Mouse (Mus musculus) heart, postnatal 36 days (tissue): ENCODE measurements around the gene Slc27a1. TPM values are rescaled to one million over a fixed set of nuclear protein-coding genes. Genes with fewer than 3 reads are reported as not detected.
"Not testable (repeated sequence)": the region's sequence is repeated elsewhere in the genome, so short reads cannot be mapped to it uniquely, and the experiment has no call there.

ENCODE experiments used
- DNase-seq, 2 experiments: peaks; one replicate each; pipeline ENCODE4 v3.0.0; 2021 to 2022
- intact Hi-C: fragments of 180-260 bp; cut with DNase I; formaldehyde crosslinking; loops from one replicate; pipeline ENCODE4 v1.15.1; 2025
- total RNA-seq, 2 experiments: library from RNA; stranded (reverse); gene quantifications; 2 replicates each; pipeline ENCODE4 v1.2.3; 2021

Gene Slc27a1
- total RNA-seq: 100 to 1,000 TPM; 171 to 223 TPM

GRCm38 (mm10) chr8:71568387-71568937 is at the start of gene Slc27a1:
Slc27a1 (plus strand) TSS chr8:71568882.
- DNase-seq: peak; percentile 82 to 86
- intact Hi-C loops: no loop called here

GRCm38 (mm10) chr8:71519037-71519825 is 49.5 kb upstream of the Slc27a1 start:
- intact Hi-C loops: not testable (repeated sequence)
- peak; percentile 61 to 76 for DNase-seq

GRCm38 (mm10) chr8:71521634-71522033 is 47.0 kb upstream of the Slc27a1 start:
- peak; percentile 98 to 99 for DNase-seq
- intact Hi-C loops: loop anchor here (1.0 kb wide), 2 partner anchors 26 to 80 kb away; no protein-coding TSS in a partner anchor

- intact Hi-C loops: no loop called here
- no peak for DNase-seq
Observed at GRCm38 (mm10) chr8:71525226-71526050, 43.2 kb upstream of the Slc27a1 start, which contains the start of gene Ccdc194. Ccdc194 (minus strand) TSS chr8:71525711.

GRCm38 (mm10) chr8:71526272-71526671 is 42.4 kb upstream of the Slc27a1 start:
- intact Hi-C loops: no loop called here
- no peak for DNase-seq

GRCm38 (mm10) chr8:71527162-71527870 is 41.4 kb upstream of the Slc27a1 start:
- DNase-seq: no peak
- intact Hi-C loops: no loop called here

- intact Hi-C loops: no loop called here
- DNase-seq: peak in 1 of 2 experiments; percentile 41
Observed at GRCm38 (mm10) chr8:71528362-71529073, 40.2 kb upstream of the Slc27a1 start.

GRCm38 (mm10) chr8:71530735-71531467 is 37.8 kb upstream of the Slc27a1 start:
- DNase-seq, intact Hi-C loops: not testable (repeated sequence)

- intact Hi-C loops: no loop called here
- no peak for DNase-seq
Observed at GRCm38 (mm10) chr8:71534263-71534810, 34.3 kb upstream of the Slc27a1 start.

GRCm38 (mm10) chr8:71535663-71536062 is 33.0 kb upstream of the Slc27a1 start:
- intact Hi-C loops: no loop called here
- DNase-seq: no peak

GRCm38 (mm10) chr8:71537028-71537867 is 31.4 kb upstream of the Slc27a1 start, which contains the start of gene Bst2:
Bst2 (minus strand) TSS chr8:71537456.
- intact Hi-C loops: no loop called here
- DNase-seq: peak; percentile 85 to 90

GRCm38 (mm10) chr8:71542632-71543343 is 25.9 kb upstream of the Slc27a1 start, which contains the start of gene Mvb12a:
Mvb12a (plus strand) TSS chr8:71542922.
- intact Hi-C loops: no loop called here
- DNase-seq: peak; percentile 92 to 94

- intact Hi-C loops: no loop called here
- no peak for DNase-seq
Observed at GRCm38 (mm10) chr8:71543755-71544154, 24.9 kb upstream of the Slc27a1 start.

- DNase-seq: no peak
- intact Hi-C loops: no loop called here
Observed at GRCm38 (mm10) chr8:71545053-71545452, 23.6 kb upstream of the Slc27a1 start.

- intact Hi-C loops: no loop called here
- no peak for DNase-seq
Observed at GRCm38 (mm10) chr8:71547590-71547989, 21.1 kb upstream of the Slc27a1 start.

- intact Hi-C loops: no loop called here
- no peak for DNase-seq
Observed at GRCm38 (mm10) chr8:71550754-71551153, 17.9 kb upstream of the Slc27a1 start.

- no peak for DNase-seq
- intact Hi-C loops: no loop called here
Observed at GRCm38 (mm10) chr8:71552770-71553169, 15.9 kb upstream of the Slc27a1 start.
